Mouse (Mus musculus) v-Abl transformed pro-B cells (cell line): Measurements from ENCODE around the gene Gtsf1l.
"Not testable (repeated sequence)": the region's sequence is repeated elsewhere in the genome, so short reads cannot be mapped to it uniquely, and the experiment has no call there.

ENCODE experiments used
- in situ Hi-C, 2 experiments: fragments of 400-800 bp; cut with MboI; formaldehyde crosslinking; loops; one replicate each; pipeline ENCODE4 v1.15.1; 2025; ENCODE audit not compliant: unreplicated experiment in 2 of 2

Gtsf1l gene

DNA sequence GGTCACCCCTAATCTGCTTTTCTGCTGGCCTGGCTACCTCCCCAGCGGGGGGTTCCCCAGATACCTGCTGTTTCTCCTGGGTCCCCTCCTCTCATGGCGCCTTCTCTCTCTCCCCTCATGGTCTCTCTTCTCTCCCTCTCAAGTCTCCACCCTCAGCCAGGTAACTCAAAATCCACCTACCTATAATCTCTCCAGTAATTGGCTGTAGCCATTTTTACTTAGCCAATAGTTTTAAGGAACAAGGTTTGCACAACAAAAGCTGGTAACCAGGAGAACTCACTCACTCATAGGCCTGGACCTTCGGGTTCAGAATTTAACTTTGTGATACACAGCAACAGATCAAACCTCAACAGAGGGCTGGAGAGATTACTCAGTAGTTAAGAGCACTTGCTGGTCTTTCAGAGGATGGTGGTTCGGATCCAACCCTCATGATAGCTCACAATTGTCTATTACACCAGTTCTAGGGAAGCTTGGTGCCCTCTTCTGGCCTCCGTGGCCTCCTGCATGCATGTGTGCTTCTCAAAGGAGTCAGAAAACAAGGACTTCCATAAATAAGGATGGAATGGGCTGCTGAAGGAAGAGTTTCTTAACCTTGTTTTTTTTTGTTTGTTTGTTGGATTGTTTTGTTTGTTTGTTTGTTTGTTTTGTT is 1.9 kb upstream of the Gtsf1l start:
- in situ Hi-C loops, result loop anchor here in 1 of 2 experiments (10.0 kb wide), 1 partner anchor 95 kb away; no protein-coding TSS in a partner anchor

DNA sequence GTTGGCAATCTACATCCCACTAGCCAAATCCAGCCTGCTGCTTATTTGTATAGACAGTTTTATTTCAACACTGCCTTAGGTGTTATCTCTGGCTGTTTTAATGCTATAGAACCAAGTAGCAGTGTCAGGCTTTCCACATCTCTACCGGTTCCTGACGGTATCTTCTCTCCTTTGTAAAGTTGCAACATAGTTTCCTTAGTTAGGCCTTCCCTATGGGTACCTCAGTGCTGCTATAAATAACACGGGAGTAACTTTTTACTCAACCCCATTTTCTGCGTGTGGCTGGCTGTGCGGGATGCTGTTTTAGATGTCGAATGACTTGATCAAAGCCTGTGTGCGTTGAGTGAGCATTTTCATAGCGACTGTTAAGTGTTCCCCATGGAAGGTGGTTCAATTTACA is 1.1 kb downstream of the Gtsf1l start:
- in situ Hi-C loops, result loop anchor here in 1 of 2 experiments (10.0 kb wide), 1 partner anchor 92 kb away; no protein-coding TSS in a partner anchor

DNA sequence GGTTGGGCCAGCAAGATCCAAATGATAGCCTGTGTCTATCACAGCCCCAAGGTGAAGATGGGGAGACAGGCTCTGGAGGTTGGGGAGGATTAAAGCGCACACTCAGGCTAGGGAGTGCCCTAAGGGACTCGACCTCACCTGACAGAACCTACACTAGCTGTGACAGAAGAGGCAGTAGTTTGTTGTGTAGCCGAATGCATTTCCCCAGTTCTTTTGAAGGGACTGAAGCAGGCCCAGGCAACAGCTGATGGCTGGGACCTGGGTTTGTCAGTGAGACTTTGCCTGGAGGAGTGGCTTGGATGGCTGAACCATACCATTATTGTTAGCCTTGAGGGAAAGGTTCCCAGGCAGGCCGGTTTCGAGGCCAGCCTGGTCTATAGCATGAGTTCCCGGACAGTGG is 2.6 kb downstream of the Gtsf1l start:
- in situ Hi-C loops, result loop anchor here in 1 of 2 experiments (10.0 kb wide), 1 partner anchor 90 kb away; no protein-coding TSS in a partner anchor

DNA sequence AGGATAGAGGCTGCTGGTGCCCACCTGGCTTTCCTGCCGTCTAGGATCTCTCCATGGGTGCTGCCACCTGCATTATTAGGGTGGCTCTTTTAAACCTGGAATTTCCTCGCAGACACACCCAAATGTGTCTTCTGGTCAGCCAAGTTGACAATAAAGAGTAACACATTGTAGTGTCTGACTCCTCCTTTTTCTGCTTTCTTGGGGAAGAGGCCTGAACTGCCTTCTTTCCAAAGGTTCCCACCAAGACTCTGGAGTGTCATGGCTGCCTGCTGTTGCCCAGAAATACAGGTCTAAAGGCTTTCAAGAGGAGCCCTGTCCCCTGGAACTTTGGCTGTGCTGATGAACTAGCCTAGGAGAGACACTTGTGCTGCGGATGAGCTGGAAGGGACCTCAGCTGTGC is 3.1 kb downstream of the Gtsf1l start:
- in situ Hi-C loops, result loop anchor here in 1 of 2 experiments (10.0 kb wide), 1 partner anchor 90 kb away; no protein-coding TSS in a partner anchor

DNA sequence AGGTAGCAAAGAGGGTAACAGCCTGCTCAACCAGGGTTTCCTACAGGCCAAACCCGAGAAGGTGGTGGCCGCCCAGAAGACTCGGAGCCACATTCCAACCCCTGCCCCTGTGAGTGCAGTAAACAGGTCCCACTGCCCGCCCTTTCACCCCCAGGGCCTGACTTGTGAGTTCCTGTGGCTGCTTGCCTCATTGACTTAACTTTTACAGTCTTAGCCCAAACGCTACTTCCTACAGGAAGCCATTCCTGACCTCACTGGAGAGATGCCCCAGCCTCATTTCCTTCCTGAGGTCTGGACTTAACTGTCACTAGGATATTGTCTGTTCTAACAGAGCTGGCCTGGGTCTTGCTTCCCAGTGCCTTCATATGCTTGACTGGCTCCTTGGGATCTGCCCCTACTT is 5.1 kb downstream of the Gtsf1l start:
- in situ Hi-C loops, result loop anchor here in 1 of 2 experiments (10.0 kb wide), 1 partner anchor 88 kb away; no protein-coding TSS in a partner anchor

DNA sequence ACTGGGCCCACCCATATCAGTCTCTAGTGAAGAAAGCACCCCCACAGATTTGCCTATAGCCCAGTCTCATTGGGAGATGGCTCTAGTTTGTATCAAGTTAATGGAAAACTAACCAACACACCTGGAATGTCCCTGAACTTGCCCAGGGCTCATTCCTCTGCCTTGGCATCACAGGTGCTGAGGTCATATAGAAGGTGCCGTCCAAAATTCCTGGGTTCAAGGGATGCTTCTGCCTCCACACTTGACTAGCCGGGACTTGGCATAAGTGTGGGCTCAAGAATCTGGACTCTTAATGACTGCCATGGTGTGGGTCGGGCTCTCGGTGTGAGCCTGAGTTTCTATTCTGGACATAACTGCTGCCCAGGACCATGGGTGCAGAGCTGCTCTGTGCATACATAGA is 8.6 kb downstream of the Gtsf1l start:
- in situ Hi-C loops, result loop anchor here in 1 of 2 experiments (10.0 kb wide), 1 partner anchor 144 kb away; the partner anchor contains the start of gene Srsf6

DNA sequence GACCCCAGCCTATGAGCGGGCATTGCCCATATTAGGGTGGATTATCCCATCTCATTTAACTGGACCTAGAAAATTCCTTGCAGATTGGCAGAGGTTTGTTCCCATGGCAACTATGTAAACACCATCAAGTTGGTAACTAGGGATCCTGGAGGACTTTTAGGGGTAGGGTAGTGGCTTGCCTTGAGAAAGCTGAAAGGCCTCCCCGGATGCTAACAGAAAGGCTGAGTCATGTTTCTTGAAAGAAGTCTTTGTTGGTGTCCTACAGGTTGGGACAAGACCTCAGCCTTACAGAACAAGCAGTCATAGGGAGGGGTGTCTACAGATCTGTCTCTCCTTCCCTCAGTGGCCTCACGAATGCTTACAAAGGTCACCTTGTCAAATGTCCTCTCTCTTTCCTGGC is 12.4 kb downstream of the Gtsf1l start:
- in situ Hi-C loops, result loop anchor here in 1 of 2 experiments (10.0 kb wide), 1 partner anchor 140 kb away; the partner anchor contains the start of gene Srsf6

DNA sequence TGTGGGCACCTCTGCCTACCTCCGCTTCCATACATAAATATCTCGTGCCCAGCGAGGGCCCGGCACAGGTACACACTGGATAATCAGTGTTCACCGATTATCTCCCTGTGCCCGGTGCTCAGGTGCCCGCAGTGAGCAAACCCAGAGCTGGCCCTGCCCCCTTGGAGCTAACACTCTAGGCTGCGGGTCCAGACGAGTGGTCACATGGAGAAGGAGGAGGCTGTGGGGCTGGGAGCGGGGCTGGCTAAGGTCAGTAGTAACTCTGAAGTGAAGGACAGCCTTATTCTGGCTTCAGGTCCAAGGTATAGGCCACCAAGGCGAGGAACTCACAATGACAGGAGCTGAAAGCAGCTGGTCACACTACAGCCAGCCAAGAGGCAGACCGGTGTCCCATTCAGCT is 12.8 kb downstream of the Gtsf1l start:
- in situ Hi-C loops, result loop anchor here (5.0 to 10.0 kb wide), 2 partner anchors 68 to 140 kb away; partner anchors contain the start of gene Srsf6 (in 1 of the 2)

- in situ Hi-C loops, result loop anchor here (5.0 to 10.0 kb wide), 2 partner anchors 67 to 139 kb away; partner anchors contain the start of gene Srsf6 (in 1 of the 2)
Observed at GRCm38 (mm10) chr2:163074006-163074405, 13.6 kb downstream of the Gtsf1l start.

DNA sequence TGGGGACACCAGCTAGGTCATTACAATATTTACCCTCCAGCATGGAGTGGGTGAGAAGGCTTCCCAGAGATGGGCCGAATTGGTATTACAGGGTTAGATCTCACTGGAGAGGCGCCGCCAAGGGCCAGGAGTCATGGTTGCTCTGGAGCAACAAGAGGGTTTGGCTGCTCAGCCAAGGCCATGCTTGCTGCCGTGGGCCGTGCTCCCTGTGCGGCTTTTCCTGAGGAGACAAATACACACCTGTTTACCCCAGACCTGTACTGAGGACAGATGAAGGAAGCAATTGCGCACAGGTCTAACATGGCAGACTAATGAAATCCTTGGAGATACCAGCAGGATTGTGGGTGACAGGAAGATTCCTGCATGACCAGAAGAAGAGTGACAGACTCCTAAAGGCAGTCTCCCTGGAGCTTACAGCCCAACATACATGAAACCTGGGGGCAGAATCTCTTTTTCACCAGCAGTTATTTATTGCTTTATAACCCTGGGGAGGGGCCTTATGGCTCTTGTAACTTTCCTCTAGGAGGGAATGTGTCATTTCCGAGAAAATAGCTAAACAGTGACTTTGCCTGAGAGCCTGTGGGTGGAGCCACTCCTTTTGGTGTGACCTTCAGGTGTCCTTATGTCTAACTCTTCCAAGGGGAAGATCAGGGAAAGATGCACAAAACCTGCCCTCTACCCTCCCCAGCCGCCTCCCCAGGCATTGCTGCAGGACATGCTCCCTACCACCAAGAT is 14.5 kb downstream of the Gtsf1l start:
- in situ Hi-C loops, result loop anchor here (5.0 to 10.0 kb wide), 2 partner anchors 66 to 138 kb away; partner anchors contain the start of gene Srsf6 (in 1 of the 2)

DNA sequence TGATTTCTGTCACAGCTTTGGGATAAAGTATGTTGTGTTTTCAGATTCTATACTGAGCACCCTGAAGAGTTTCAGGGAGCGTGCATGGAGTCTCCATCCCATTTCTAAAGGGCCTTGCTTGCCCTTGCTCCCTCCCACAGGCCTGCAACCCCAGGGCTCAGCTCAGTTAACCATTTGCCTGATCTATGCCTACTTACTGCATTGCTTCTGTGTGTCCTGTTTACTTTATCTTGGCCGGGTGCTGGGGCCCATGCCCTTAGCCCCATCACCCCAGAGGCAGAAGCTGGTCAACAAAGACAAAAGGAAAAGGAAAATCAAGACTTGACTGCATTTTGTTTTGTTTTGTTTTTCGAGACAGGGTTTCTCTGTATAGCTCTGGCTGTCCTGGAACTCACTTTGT is 16.1 kb downstream of the Gtsf1l start:
- in situ Hi-C loops, result loop anchor here (5.0 to 10.0 kb wide), 2 partner anchors 64 to 137 kb away; partner anchors contain the start of gene Srsf6 (in 1 of the 2)

DNA sequence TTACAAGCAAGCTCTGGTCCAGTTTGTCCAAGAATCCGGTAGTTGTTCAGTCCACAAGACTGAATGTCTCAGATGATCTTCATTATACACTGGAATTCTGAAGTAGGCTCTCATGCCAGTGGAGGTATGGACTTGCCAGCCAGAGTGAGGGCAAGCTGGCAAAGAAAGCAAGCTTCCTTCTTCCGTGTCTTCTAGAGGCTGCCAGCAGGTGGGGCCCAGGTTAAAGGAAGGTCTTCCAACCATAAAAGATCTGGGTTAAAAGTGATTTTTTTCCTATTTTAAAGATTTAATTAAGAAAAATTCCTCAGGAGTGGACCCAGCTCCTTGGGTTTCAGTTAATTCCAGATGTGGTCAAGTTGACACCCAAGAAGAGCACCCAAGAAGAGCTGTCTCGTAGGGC is 17.4 kb downstream of the Gtsf1l start:
- in situ Hi-C loops, result loop anchor here (5.0 to 10.0 kb wide), 2 partner anchors 63 to 135 kb away; partner anchors contain the start of gene Srsf6 (in 1 of the 2)

DNA sequence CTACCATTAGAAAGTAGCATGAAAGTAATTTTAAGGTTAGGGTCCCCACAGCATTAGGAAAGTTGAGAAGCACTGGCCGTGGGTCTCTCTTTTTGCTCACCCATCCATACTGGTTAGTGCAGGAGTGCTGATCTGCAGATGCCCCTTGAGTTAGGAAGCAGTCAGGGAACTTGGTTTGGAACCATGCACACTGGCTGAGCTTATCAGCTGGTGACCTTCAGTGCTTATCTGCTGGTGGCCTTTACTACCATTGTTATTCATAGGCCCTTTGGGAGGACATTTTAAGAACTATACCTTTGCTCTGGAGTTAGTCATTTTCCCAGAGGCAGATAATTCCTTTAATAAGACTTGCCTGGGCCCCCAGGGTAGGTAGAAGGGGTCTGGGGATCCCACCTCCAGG is 20.4 kb downstream of the Gtsf1l start:
- in situ Hi-C loops, result no loop called here

DNA sequence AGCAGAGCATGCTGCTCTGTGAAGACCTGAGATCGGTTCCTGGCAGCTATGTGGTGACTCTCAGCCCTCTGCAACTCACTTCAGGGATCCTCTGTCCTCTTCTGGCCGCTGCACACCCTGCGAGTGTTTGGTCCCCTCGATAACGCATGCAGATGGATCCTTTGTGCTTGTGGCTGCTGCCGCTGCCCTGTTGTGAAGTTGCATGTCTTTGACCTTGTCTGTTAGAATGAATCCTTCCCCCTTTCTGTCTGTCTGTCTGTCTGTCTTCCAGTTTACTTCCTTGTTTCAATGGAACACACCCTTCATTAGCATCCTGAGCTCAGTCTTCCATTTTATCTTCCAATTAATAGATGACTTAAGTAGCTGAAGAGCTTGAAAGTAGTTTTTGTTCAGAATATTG is 21.3 kb downstream of the Gtsf1l start:
- in situ Hi-C loops, result no loop called here

GRCm38 (mm10) chr2:163062119-163062508 is 25.5 kb downstream of the Gtsf1l start:
- in situ Hi-C loops, result no loop called here

- in situ Hi-C loops, result no loop called here
Observed at GRCm38 (mm10) chr2:163061203-163062118, 26.2 kb downstream of the Gtsf1l start.

- in situ Hi-C loops, result no loop called here
Observed at GRCm38 (mm10) chr2:163060630-163061029, 27.0 kb downstream of the Gtsf1l start.

- in situ Hi-C loops, result not testable (repeated sequence)
Observed at GRCm38 (mm10) chr2:163058981-163059380, 28.7 kb downstream of the Gtsf1l start.

GRCm38 (mm10) chr2:163056584-163056983 is 31.1 kb downstream of the Gtsf1l start:
- in situ Hi-C loops, result no loop called here

DNA sequence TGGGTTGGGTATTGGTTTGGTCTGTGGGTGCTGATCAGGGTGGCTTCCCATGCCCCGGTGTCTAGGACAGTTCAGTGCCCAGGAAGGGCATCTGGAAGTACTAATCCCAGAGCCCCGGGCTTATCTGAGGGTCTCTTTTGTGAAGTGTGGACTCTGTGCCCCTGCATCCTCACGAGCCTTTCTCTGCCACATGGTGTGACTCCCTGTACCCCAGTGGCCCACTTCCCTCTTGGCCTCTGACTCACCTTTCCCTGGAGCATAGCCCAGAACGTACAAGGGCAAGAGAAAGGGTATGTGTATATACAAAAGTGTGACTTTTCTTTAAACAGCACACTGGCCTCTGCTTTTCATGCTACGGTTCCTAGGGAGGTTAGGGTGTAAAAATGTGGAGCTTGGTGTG is 31.9 kb downstream of the Gtsf1l start:
- in situ Hi-C loops, result no loop called here
